Mouse (Mus musculus): ENCODE data around the gene Nrip2.

- TF ChIP-seq CTCF (IDR thresholded peaks at IDR 0.05; ENCODE audit: low read depth) (no peak), EP300 (IDR thresholded peaks at IDR 0.05; ENCODE audit: low read depth) (no peak)
These were observed 19.5 kb upstream of the Nrip2 start for GRCm38 (mm10) chr6:128379636-128380035.
